Mouse (Mus musculus) limb, embryonic 10.5 days (tissue): ENCODE measurements at regions not wholly inside any gene's neighbourhood (a gene's known extent, or its start where the extent isn't known, plus 50 kb on each side); places are given as distances from the start of the nearest gene placed in this dataset.

Source experiments
- DNase-seq: peaks from one replicate; pipeline ENCODE4 v3.0.0-alpha.2; 2017; ENCODE audit warnings: low spot score
- H3K27ac ChIP-seq: fragments of 300-500 bp; sonication (generic); 2 replicates; pipeline ENCODE4 v1.5.1; 2016; ENCODE audit warnings: mild to moderate bottlenecking
- H3K27me3 ChIP-seq: fragments of 300-500 bp; sonication (generic); 2 replicates; pipeline ENCODE4 v1.6.1; 2016; ENCODE audit warnings: low read depth, mild to moderate bottlenecking; ENCODE audit not compliant: poor library complexity, severe bottlenecking
- H3K36me3 ChIP-seq: fragments of 300-500 bp; sonication (generic); 2 replicates; pipeline ENCODE4 v1.6.1; 2016; ENCODE audit warnings: mild to moderate bottlenecking, moderate library complexity
- H3K4me1 ChIP-seq: fragments of 300-500 bp; sonication (generic); 2 replicates; pipeline ENCODE4 v1.6.1; 2016
- H3K4me3 ChIP-seq: fragments of 300-500 bp; sonication (generic); 2 replicates; pipeline ENCODE4 v1.5.1; 2016; ENCODE audit warnings: mild to moderate bottlenecking, moderate library complexity
- H3K9me3 ChIP-seq: fragments of 300-500 bp; sonication (generic); replicated peaks from 2 replicates; pipeline ENCODE4 v1.6.1; 2016; ENCODE audit warnings: mild to moderate bottlenecking
- WGBS: fragments of 180-500 bp; shearing (Covaris S2); methylation state at CpG from one replicate; pipeline ENCODE4 v1.1.7; 2016; 5-methylcytosine and 5-hydroxymethylcytosine counted together

- no peaks in the 10 kb centered on the region for H3K36me3 ChIP-seq
- H3K27ac ChIP-seq: no peak overlapping the region
- WGBS: 49% methylated on average over 3 of the region's 3 CpGs
- no peaks in the 10 kb centered on the region for H3K4me1 ChIP-seq
- H3K4me3 ChIP-seq: no peak overlapping the region
- DNase-seq: no peak
- H3K9me3 ChIP-seq: no peaks in the 10 kb centered on the region
- H3K27me3 ChIP-seq: no peaks in the 10 kb centered on the region
These were observed 150.8 kb upstream of the Itga1 start for GRCm38 (mm10) chr13:115252541-115252940.

- no peaks in the 10 kb centered on the region for H3K36me3 ChIP-seq
- no peaks in the 10 kb centered on the region for H3K27me3 ChIP-seq
- no peaks in the 10 kb centered on the region for H3K9me3 ChIP-seq
- H3K4me3 ChIP-seq: no peak overlapping the region
- WGBS: 89% methylated on average over 4 of the region's 4 CpGs
- no peaks in the 10 kb centered on the region for H3K4me1 ChIP-seq
- no peak overlapping the region for H3K27ac ChIP-seq
- DNase-seq: no peak
These were observed 130.2 kb upstream of the Itga1 start for GRCm38 (mm10) chr13:115231981-115232380.

DNA sequence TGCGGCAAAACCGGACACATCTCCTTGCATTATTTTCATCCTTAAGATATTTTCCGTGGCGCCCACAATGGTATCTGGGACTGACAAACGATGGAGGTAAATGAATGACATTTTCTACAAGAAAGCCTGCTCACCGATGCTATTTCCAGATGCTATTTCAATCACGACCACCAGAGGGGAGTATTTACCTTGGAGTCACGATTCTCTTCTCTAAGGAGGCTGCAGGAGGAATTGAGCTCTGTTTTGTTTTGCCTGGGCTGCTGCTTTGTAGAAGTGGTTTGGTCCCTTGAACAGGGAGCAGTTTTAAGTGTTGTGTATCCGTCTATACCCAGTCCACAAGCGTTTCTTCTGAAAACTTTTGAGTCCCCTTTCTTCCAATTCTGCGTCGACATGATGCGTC is 128.7 kb upstream of the Itga1 start:
- Histone ChIP-seq H3K27ac (no peak overlapping the region), H3K9me3 (no peaks in the 10 kb centered on the region), H3K4me3 (no peak overlapping the region), H3K4me1 (no peaks in the 10 kb centered on the region), H3K36me3 (no peaks in the 10 kb centered on the region), H3K27me3 (no peaks in the 10 kb centered on the region)
- peak; percentile 47 for DNase-seq
- 27% methylated on average over 13 of the region's 13 CpGs for WGBS

DNA sequence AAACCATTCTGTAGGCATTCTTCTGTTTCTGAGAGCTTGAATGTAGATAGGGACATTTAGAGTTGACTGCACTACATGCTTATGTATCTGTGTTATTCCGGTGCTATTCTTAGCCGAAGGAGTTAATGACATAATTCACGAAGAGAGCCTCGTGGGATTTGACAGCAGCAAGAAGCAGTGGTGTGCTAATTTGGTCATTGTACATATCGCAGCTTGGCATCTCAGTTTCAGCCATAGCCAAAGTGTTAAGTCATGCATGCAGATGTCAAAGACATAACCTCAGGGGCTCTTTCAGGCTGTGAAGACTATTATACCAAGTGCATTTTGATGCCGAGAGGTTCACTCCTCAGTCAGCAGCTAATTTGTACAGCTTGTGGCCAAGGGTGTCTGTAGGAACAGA is 125.1 kb upstream of the Itga1 start:
- 90% methylated on average over 6 of the region's 6 CpGs for WGBS
- DNase-seq: no peak

GRCm38 (mm10) chr13:115219701-115220100 is 117.9 kb upstream of the Itga1 start:
- Histone ChIP-seq H3K27me3 (no peaks in the 10 kb centered on the region), H3K4me1 (peaks cover 10% of the 10 kb centered on the region), H3K9me3 (no peaks in the 10 kb centered on the region), H3K27ac (no peak overlapping the region), H3K4me3 (no peak overlapping the region), H3K36me3 (no peaks in the 10 kb centered on the region)
- no peak for DNase-seq
- 53% methylated on average over 2 of the region's 2 CpGs for whole genome bisulfite sequencing

More for the DNA sequence above, 125.1 kb upstream of the Itga1 start:
- Histone ChIP-seq H3K36me3 (no peaks in the 10 kb centered on the region), H3K4me3 (no peak overlapping the region), H3K4me1 (no peaks in the 10 kb centered on the region), H3K27me3 (no peaks in the 10 kb centered on the region), H3K27ac (no peak overlapping the region), H3K9me3 (no peaks in the 10 kb centered on the region)

DNA sequence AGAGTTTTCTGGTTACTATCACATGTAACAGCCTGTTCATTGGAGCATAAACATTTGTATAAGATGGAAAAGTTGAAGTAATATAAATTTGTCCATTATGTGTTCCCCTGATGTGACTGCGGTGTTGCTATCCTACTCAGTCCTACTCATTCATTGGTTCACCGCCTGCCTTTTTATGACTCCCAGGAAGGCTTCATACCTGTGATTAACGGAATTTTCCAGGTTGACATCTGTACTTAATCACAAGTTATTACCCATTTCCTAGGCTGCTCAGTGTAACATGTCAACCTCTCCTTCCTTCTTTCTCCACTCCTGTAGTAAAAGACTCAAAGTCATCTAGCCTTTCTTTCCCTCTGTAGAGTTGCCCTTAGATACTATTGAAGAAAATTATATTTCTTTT is 109.5 kb upstream of the Itga1 start:
- Histone ChIP-seq H3K36me3 (no peaks in the 10 kb centered on the region), H3K4me1 (peaks cover 17% of the 10 kb centered on the region), H3K27ac (no peak overlapping the region), H3K27me3 (no peaks in the 10 kb centered on the region), H3K4me3 (no peak overlapping the region), H3K9me3 (no peaks in the 10 kb centered on the region)
- WGBS: 48% methylated on average over 3 of the region's 3 CpGs
- no peak for DNase-seq

- peaks cover 17% of the 10 kb centered on the region for H3K4me1 ChIP-seq
- DNase-seq: peak; percentile 37
- no peaks in the 10 kb centered on the region for H3K9me3 ChIP-seq
- no peaks in the 10 kb centered on the region for H3K36me3 ChIP-seq
- H3K27ac ChIP-seq: peak overlapping the region; percentile 53; the same call in 1 of the 2 replicates
- no peaks in the 10 kb centered on the region for H3K27me3 ChIP-seq
- no peak overlapping the region for H3K4me3 ChIP-seq
- 63% methylated on average over 10 of the region's 10 CpGs for WGBS
These were observed 109.0 kb upstream of the Itga1 start for GRCm38 (mm10) chr13:115210643-115211208.

DNA sequence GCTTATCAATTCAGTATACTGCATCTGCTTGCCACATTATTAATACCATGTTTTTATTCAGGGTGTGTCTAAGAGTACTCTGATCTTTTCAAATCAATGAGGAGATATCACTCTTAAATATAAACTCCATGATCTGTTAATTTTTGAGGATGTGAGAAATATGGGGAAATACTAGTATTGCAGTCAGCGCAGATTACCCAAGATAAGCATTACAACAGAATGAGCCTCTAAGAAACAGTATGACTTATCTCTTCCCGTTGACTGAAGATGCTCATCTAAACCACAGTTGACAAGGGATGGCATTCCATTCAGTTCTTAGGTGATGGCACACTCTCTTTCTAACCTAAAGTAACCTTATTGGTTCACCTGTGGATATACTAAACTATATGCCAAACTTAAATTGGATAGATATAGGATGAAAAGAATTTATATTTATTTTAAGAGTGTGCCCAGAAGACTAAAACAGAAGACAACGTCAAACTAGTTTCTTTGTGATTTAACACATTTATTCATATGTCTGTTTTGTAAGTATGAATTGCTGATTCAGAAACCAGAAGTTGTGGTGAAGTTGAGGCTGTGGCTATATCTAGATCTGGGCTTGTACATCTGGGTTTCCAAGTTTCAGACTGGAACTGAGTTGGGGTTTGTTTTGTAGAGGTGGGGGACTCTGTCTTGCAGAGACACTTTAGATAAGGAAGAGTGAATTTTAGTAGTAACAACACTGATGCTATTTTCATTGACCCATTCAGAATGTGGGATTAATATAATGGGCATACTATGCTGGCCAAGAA is 107.8 kb upstream of the Itga1 start:
- no peak for DNase-seq
- 96% methylated on average over 3 of the region's 3 CpGs for WGBS
- H3K27ac ChIP-seq: no peak overlapping the region
- H3K36me3 ChIP-seq: no peaks in the 10 kb centered on the region
- H3K27me3 ChIP-seq: no peaks in the 10 kb centered on the region
- H3K4me3 ChIP-seq: no peak overlapping the region
- no peaks in the 10 kb centered on the region for H3K9me3 ChIP-seq
- H3K4me1 ChIP-seq: peaks cover 17% of the 10 kb centered on the region

DNA sequence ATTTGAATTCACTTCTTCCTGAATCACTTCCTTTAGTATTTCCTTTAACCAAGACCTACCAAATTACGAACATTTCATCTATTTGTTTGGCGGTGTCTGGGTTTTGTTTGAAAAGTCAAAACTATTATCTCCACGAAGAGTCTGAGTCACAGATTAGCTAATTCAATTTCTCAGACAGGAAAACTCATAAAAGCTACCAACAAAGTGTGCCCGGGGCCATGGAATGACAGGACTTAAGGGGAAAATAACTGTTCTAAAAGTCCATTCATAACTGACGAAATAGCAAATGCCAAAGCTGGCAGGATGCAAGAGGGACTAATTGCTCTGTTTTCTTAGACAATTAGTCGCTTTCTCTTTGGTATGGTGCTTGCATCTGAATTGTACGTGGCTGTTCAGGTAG is 105.0 kb upstream of the Itga1 start:
- H3K27me3 ChIP-seq: no peaks in the 10 kb centered on the region
- H3K4me3 ChIP-seq: no peak overlapping the region
- no peaks in the 10 kb centered on the region for H3K9me3 ChIP-seq
- WGBS: 85% methylated on average over 7 of the region's 7 CpGs
- H3K27ac ChIP-seq: no peak overlapping the region
- peaks cover 13% of the 10 kb centered on the region for H3K4me1 ChIP-seq
- H3K36me3 ChIP-seq: no peaks in the 10 kb centered on the region
- no peak for DNase-seq

GRCm38 (mm10) chr13:115199166-115199565 is 97.4 kb upstream of the Itga1 start:
- H3K27me3 ChIP-seq: no peaks in the 10 kb centered on the region
- 66% methylated on average over 3 of the region's 3 CpGs for WGBS
- H3K9me3 ChIP-seq: no peaks in the 10 kb centered on the region
- no peak overlapping the region for H3K27ac ChIP-seq
- no peaks in the 10 kb centered on the region for H3K4me1 ChIP-seq
- no peak overlapping the region for H3K4me3 ChIP-seq
- no peaks in the 10 kb centered on the region for H3K36me3 ChIP-seq
- DNase-seq: no peak

DNA sequence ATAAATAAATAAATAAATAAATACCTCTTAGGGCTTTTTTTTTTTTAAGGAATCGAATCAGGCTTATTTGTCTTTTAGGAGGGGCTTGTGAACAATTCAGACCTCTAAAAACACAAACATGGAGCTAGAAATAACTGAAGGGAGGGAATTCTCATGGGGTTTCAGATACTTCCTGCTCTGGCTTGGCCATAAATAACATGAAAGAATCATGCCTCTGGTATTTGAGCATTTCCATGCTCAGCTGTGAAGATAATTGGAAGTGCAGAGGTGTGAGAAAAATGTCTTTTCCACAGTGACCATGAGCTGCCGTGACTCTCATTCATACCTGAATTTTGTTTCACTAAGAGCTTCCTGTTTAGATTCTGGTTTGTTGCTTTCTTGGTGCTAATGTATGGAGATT is 86.3 kb upstream of the Itga1 start:
- WGBS: 70% methylated on average over 2 of the region's 2 CpGs
- no peaks in the 10 kb centered on the region for H3K9me3 ChIP-seq
- no peak for DNase-seq
- H3K36me3 ChIP-seq: no peaks in the 10 kb centered on the region
- no peaks in the 10 kb centered on the region; the same call in 1 of the 2 replicates for H3K4me1 ChIP-seq
- no peak overlapping the region for H3K27ac ChIP-seq
- no peaks in the 10 kb centered on the region for H3K27me3 ChIP-seq
- no peak overlapping the region for H3K4me3 ChIP-seq

DNA sequence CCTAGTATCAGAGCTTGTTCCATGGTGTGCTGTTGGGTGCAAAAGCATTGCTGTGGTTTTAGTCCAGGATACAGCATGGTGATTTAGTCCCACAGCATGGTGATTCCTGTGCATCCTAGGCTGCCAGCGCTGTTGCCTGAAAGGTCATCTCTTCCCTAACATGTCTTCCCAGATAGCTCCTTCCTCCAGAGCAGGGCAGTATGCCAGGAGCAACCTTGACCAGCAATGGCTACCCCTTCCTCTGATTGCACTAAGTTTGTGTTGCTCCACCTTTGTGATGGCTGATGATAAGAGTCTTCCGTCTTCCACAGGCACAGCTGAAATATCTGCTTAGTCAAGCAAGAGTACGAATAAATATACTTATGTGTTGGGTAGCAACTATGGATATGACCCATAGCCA is 85.6 kb upstream of the Itga1 start:
- WGBS: 91% methylated on average over 3 of the region's 3 CpGs
- no peaks in the 10 kb centered on the region for H3K9me3 ChIP-seq
- no peak for DNase-seq
- no peak overlapping the region for H3K4me3 ChIP-seq
- no peak overlapping the region for H3K27ac ChIP-seq
- no peaks in the 10 kb centered on the region for H3K27me3 ChIP-seq
- no peaks in the 10 kb centered on the region for H3K36me3 ChIP-seq
- no peaks in the 10 kb centered on the region; the same call in 1 of the 2 replicates for H3K4me1 ChIP-seq

- Histone ChIP-seq H3K9me3 (no peaks in the 10 kb centered on the region), H3K4me3 (no peak overlapping the region), H3K27ac (no peak overlapping the region), H3K27me3 (no peaks in the 10 kb centered on the region), H3K4me1 (no peaks in the 10 kb centered on the region), H3K36me3 (no peaks in the 10 kb centered on the region)
- no peak for DNase-seq
- 90% methylated on average over 6 of the region's 6 CpGs for WGBS
These were observed 80.6 kb upstream of the Itga1 start for GRCm38 (mm10) chr13:115182211-115182870.
